Mouse (Mus musculus) kidney, postnatal 25 days (tissue): ENCODE results near the gene Lcmt1.

Source experiments
- DNase-seq, 2 experiments: peaks; one replicate each; pipeline ENCODE4 v3.0.0; 2021; ENCODE audit warnings: mixed read lengths in 2 of 2

The Lcmt1 gene

GRCm38 (mm10) chr7:123401121-123401520 is 31.5 kb downstream of the Lcmt1 start:
- DNase-seq, result no peak

- DNase-seq, result no peak
These were observed 34.6 kb downstream of the Lcmt1 start for GRCm38 (mm10) chr7:123404198-123404597.

GRCm38 (mm10) chr7:123405619-123406018 is 36.0 kb downstream of the Lcmt1 start:
- DNase-seq, result no peak

GRCm38 (mm10) chr7:123406988-123407387 is 37.4 kb downstream of the Lcmt1 start:
- no peak for DNase-seq

GRCm38 (mm10) chr7:123410502-123410901 is 40.9 kb downstream of the Lcmt1 start:
- no peak for DNase-seq

- DNase-seq, result no peak
These were observed 41.5 kb downstream of the Lcmt1 start for GRCm38 (mm10) chr7:123411109-123411508.

- no peak for DNase-seq
These were observed 42.6 kb downstream of the Lcmt1 start for GRCm38 (mm10) chr7:123412143-123412542.

- no peak for DNase-seq
These were observed 47.2 kb downstream of the Lcmt1 start for GRCm38 (mm10) chr7:123416803-123417202.

GRCm38 (mm10) chr7:123417661-123418060 is 48.1 kb downstream of the Lcmt1 start:
- DNase-seq, result peak; percentile 27 to 61

- DNase-seq, result peak; percentile 76 to 83
These were observed 50.4 kb downstream of the Lcmt1 start for GRCm38 (mm10) chr7:123419984-123420383.

- no peak for DNase-seq
These were observed 52.4 kb downstream of the Lcmt1 start for GRCm38 (mm10) chr7:123421958-123422357.

GRCm38 (mm10) chr7:123424281-123424680 is 54.7 kb downstream of the Lcmt1 start:
- DNase-seq, result no peak

- DNase-seq, result peak; percentile 71 to 82
These were observed 55.7 kb downstream of the Lcmt1 start for GRCm38 (mm10) chr7:123425134-123425757.

- DNase-seq, result no peak
These were observed 60.2 kb downstream of the Lcmt1 start for GRCm38 (mm10) chr7:123429624-123430410.

GRCm38 (mm10) chr7:123430411-123430705 is 60.8 kb downstream of the Lcmt1 start:
- DNase-seq, result peak; percentile 15 to 54

GRCm38 (mm10) chr7:123431206-123431605 is 61.6 kb downstream of the Lcmt1 start:
- DNase-seq, result no peak

- no peak for DNase-seq
These were observed 72.5 kb downstream of the Lcmt1 start for GRCm38 (mm10) chr7:123442079-123442478.

- no peak for DNase-seq
These were observed 79.2 kb downstream of the Lcmt1 start for GRCm38 (mm10) chr7:123448794-123449193.

- no peak for DNase-seq
These were observed 80.1 kb downstream of the Lcmt1 start for GRCm38 (mm10) chr7:123449676-123450075.

GRCm38 (mm10) chr7:123450515-123450914 is 80.9 kb downstream of the Lcmt1 start:
- DNase-seq, result no peak

- peak; percentile 35 to 61 for DNase-seq
These were observed 83.0 kb downstream of the Lcmt1 start for GRCm38 (mm10) chr7:123452551-123452950.

- no peak for DNase-seq
These were observed 83.5 kb downstream of the Lcmt1 start for GRCm38 (mm10) chr7:123453066-123453465.

- no peak for DNase-seq
These were observed 85.5 kb downstream of the Lcmt1 start for GRCm38 (mm10) chr7:123455088-123455487.

GRCm38 (mm10) chr7:123458309-123458708 is 88.7 kb downstream of the Lcmt1 start:
- DNase-seq, result no peak

GRCm38 (mm10) chr7:123459247-123459646 is 89.7 kb downstream of the Lcmt1 start:
- no peak for DNase-seq
